In the genomic region with DNA sequence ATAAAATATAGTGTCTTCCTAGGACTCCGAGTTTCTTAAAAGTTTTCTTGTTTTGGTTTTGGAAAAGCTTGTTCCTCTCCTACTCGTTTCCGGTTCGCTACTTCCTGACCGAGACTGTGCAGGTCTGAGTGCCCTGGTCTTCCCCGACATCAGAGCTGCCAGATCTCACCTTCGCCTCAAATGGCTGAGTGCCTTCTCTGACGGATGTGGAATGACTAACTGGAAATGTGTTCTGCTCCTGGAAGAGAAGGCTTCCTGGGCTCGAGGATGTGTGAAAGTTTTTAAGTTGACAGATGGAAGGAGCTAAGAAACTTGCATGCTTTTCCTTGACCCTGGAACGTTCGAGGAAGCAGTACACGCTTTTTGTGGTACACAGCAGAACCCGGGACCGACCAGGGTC, we compare ENCODE assay signal across 15 mouse cellular contexts.
A peak's percentile ranks its signal among the peaks of the same experiment; 100 is the strongest.
DNase-seq lines count a peak whose midpoint lies in the region; ATAC-seq and TF ChIP-seq lines count a peak whose summit lies in the region.
"Had no signal": no experiment of that assay in that cellular context is flagged by ENCODE, and none has a peak within 500 bp of the region (broad histone marks: within the 10 kb centered on the region; RNA-seq: fewer than 3 reads in every experiment).

No protein-coding gene starts in this region.

- H3K4me2 ChIP-seq in heart, postnatal 0 days (ENCODE audit: low read depth, low read length): no peak overlapping the region
- H3K4me2 ChIP-seq: hindbrain, embryonic 13.5 days had no signal

- peaks cover 24% of the 10 kb centered on the region for H3K4me1 ChIP-seq in heart, postnatal 0 days (ENCODE audit: control insufficient read depth, insufficient read depth)

- H3K9ac ChIP-seq in heart, postnatal 0 days (replicated peaks; ENCODE audit: low read depth, low read length): no peak overlapping the region
- H3K9ac ChIP-seq: hindbrain, embryonic 13.5 days had no signal

- H3K27me3 ChIP-seq in heart, postnatal 0 days (ENCODE audit: control insufficient read depth, insufficient read depth, low read length): no peaks in the 10 kb centered on the region
- H3K27me3 ChIP-seq: hindbrain, embryonic 13.5 days had no signal

- peak overlapping the region; percentile 55; the same call in 1 of the 2 replicates for H3K27ac ChIP-seq in heart, postnatal 0 days (ENCODE audit: low read depth)
- H3K27ac ChIP-seq: hindbrain, embryonic 13.5 days; macrophage had no signal

- no peak for TF ChIP-seq CTCF in heart, postnatal 0 days (IDR thresholded peaks at IDR 0.05; ENCODE audit: low read depth)

- H3K4me3 ChIP-seq in heart, postnatal 0 days (ENCODE audit: low read depth, low read length): no peak overlapping the region
- H3K4me3 ChIP-seq: hindbrain, embryonic 13.5 days had no signal

- DNase-seq in cerebellum, postnatal 10 days: peak; percentile 64 to 73
- DNase-seq in cerebellum, adult 9-11 months: no peak
- DNase-seq in kidney, postnatal 14 days: peak; percentile 17
- DNase-seq in kidney, adult 8-10 months: no peak
- DNase-seq in heart, adult 18-20 months: peak; percentile 63
- DNase-seq in heart, postnatal 0 days (ENCODE audit: low spot score): no peak
- no peak for DNase-seq in lung, postnatal 4 days
- DNase-seq in thymus, postnatal 4 days: no peak
- DNase-seq: gastrocnemius, postnatal 36 days; kidney, adult 18-20 months; lung, adult 2 months; midbrain, embryonic 14.5 days had no signal

- H3K36me3 ChIP-seq in heart, postnatal 0 days (replicated peaks; ENCODE audit: control insufficient read depth, insufficient read depth, low read length): no peaks in the 10 kb centered on the region
- H3K36me3 ChIP-seq: hindbrain, embryonic 13.5 days had no signal

- no peak for ATAC-seq in heart, postnatal 0 days (ENCODE audit: insufficient read depth, low read depth)
- ATAC-seq: activated CD4-positive, CD25-positive, alpha-beta regulatory T cell, adult 4 months had no signal

- WGBS in heart, postnatal 0 days: 48% methylated on average over 14 of the region's 14 CpGs

- no peaks in the 10 kb centered on the region for H3K9me3 ChIP-seq in heart, postnatal 0 days (replicated peaks; ENCODE audit: control insufficient read depth, low read length)
- H3K9me3 ChIP-seq: hindbrain, embryonic 13.5 days had no signal

- no peak for TF ChIP-seq EP300 in heart, postnatal 0 days (IDR thresholded peaks at IDR 0.05; ENCODE audit: low read depth)

Comparison
In these comparisons a context has a peak if more than half of its experiments do, and no peak if none do; other contexts are left out.
1. DNase-seq: peak in cerebellum, postnatal 10 days (2 of 2), kidney, postnatal 14 days (single experiment) and heart, adult 18-20 months (2 of 2); none in cerebellum, adult 9-11 months (single experiment), kidney, adult 8-10 months (0 of 2), heart, postnatal 0 days (single experiment), lung, postnatal 4 days (0 of 2) and thymus, postnatal 4 days (single experiment).